ENCODE assay signal across 15 mouse cellular contexts in genomic region chr3:110290485-110291045, GRCm38 (mm10).
"Had no signal": no experiment of that assay in that cellular context is flagged by ENCODE, and none has a peak within 500 bp of the region (broad histone marks: within the 10 kb centered on the region; RNA-seq: fewer than 3 reads in every experiment).

No protein-coding gene starts in this region.

- H3K9me3 ChIP-seq: limb, embryonic 10.5 days; liver, embryonic 15.5 days; midbrain, embryonic 10.5 days; neural tube, embryonic 12.5 days had no signal

- H3K4me2 ChIP-seq: liver, embryonic 11.5 days; liver, embryonic 15.5 days; neural tube, embryonic 12.5 days had no signal

- H3K4me1 ChIP-seq: limb, embryonic 10.5 days; liver, embryonic 15.5 days; midbrain, embryonic 10.5 days; neural tube, embryonic 12.5 days had no signal

- H3K4me3 ChIP-seq: limb, embryonic 10.5 days; liver, embryonic 15.5 days; midbrain, embryonic 10.5 days; neural tube, embryonic 12.5 days had no signal

- DNase-seq: kidney, postnatal 14 days; lung, adult 2 months; lung, postnatal 10 days; lung, postnatal 4 days; midbrain, embryonic 14.5 days; retina, postnatal 1 day; right cerebral cortex, postnatal 4 days; spleen, adult 18-20 months; thymus, adult 18-20 months; thymus, postnatal 14 days had no signal

- H3K36me3 ChIP-seq: limb, embryonic 10.5 days; liver, embryonic 15.5 days; midbrain, embryonic 10.5 days; neural tube, embryonic 12.5 days had no signal

- H3K9ac ChIP-seq: liver, embryonic 15.5 days; neural tube, embryonic 12.5 days had no signal

- H3K27me3 ChIP-seq: liver, embryonic 15.5 days; neural tube, embryonic 12.5 days had no signal

- H3K27ac ChIP-seq: limb, embryonic 10.5 days; liver, embryonic 15.5 days; midbrain, embryonic 10.5 days; neural tube, embryonic 12.5 days had no signal
